Mouse (Mus musculus) activated CD4-positive, CD25-positive, alpha-beta regulatory T cell, adult 4 months (primary cell): ENCODE measurements around the gene Stim2. TPM values are rescaled to one million over a fixed set of nuclear protein-coding genes. Genes with fewer than 3 reads are reported as not detected.

Source experiments
- ATAC-seq: one replicate; pipeline ENCODE4 v1.8.0; 2017
- polyA plus RNA-seq, 2 experiments: library from polyadenylated mRNA; unstranded; fragments of 100-300 nt; shearing (Covaris generic); gene quantifications; one replicate each; pipeline ENCODE4 v1.2.1; 2017

Gene Stim2
- polyA plus RNA-seq, 2 experiments from 2014 or later = 19.4 to 19.7 TPM

GRCm38 (mm10) chr5:53995316-53995715 is 3.0 kb upstream of the Stim2 start:
- peak; percentile 60 for ATAC-seq

GRCm38 (mm10) chr5:53996822-53997221 is 1.5 kb upstream of the Stim2 start:
- no peak for ATAC-seq

- ATAC-seq = peak; percentile 2
These were observed 603 bp downstream of the Stim2 start for GRCm38 (mm10) chr5:53998743-53999460.

- no peak for ATAC-seq
These were observed 1.1 kb downstream of the Stim2 start for GRCm38 (mm10) chr5:53999461-53999770.

- ATAC-seq = peak; percentile 25
These were observed 1.5 kb downstream of the Stim2 start for GRCm38 (mm10) chr5:53999831-54000230.

- ATAC-seq = no peak
These were observed 2.7 kb downstream of the Stim2 start for GRCm38 (mm10) chr5:54001021-54001420.

GRCm38 (mm10) chr5:54005111-54005864 is 7.0 kb downstream of the Stim2 start:
- peak; percentile 57 for ATAC-seq

GRCm38 (mm10) chr5:54005865-54006225 is 7.5 kb downstream of the Stim2 start:
- peak; percentile 9 for ATAC-seq

GRCm38 (mm10) chr5:54006845-54007244 is 8.5 kb downstream of the Stim2 start:
- no peak for ATAC-seq

GRCm38 (mm10) chr5:54007617-54008016 is 9.3 kb downstream of the Stim2 start:
- ATAC-seq = no peak

GRCm38 (mm10) chr5:54013271-54013670 is 15.0 kb downstream of the Stim2 start:
- peak; percentile 19 for ATAC-seq

GRCm38 (mm10) chr5:54017143-54017542 is 18.8 kb downstream of the Stim2 start:
- no peak for ATAC-seq

- no peak for ATAC-seq
These were observed 20.6 kb downstream of the Stim2 start for GRCm38 (mm10) chr5:54018856-54019255.

GRCm38 (mm10) chr5:54019546-54019945 is 21.2 kb downstream of the Stim2 start:
- ATAC-seq = peak; percentile 59

GRCm38 (mm10) chr5:54024610-54025009 is 26.3 kb downstream of the Stim2 start:
- peak; percentile 66 for ATAC-seq

GRCm38 (mm10) chr5:54025630-54026029 is 27.3 kb downstream of the Stim2 start:
- ATAC-seq = no peak

- no peak for ATAC-seq
These were observed 34.9 kb downstream of the Stim2 start for GRCm38 (mm10) chr5:54033217-54033616.

GRCm38 (mm10) chr5:54034680-54035079 is 36.4 kb downstream of the Stim2 start:
- ATAC-seq = no peak

GRCm38 (mm10) chr5:54038615-54039014 is 40.3 kb downstream of the Stim2 start:
- ATAC-seq = no peak

- ATAC-seq = no peak
These were observed 42.2 kb downstream of the Stim2 start for GRCm38 (mm10) chr5:54040527-54040926.

GRCm38 (mm10) chr5:54042013-54042412 is 43.7 kb downstream of the Stim2 start:
- no peak for ATAC-seq

- peak; percentile 83 for ATAC-seq
These were observed 47.2 kb downstream of the Stim2 start for GRCm38 (mm10) chr5:54045523-54045922.

- no peak for ATAC-seq
These were observed 48.1 kb downstream of the Stim2 start for GRCm38 (mm10) chr5:54046432-54046831.

GRCm38 (mm10) chr5:54049145-54049733 is 50.9 kb downstream of the Stim2 start:
- no peak for ATAC-seq
